Mouse (Mus musculus) megakaryocyte, embryonic 14.5 days (primary cell): Measurements from ENCODE around the gene Srrm1.

Experiments
- FLI1 ChIP-seq: IDR thresholded peaks from 2 replicates; pipeline ENCODE4 v1.6.1; 2012; ENCODE audit warnings: low read length, inconsistent platforms, mixed read lengths
- GATA1 ChIP-seq: IDR thresholded peaks from 3 replicates; pipeline ENCODE4 v1.6.1; 2012; ENCODE audit warnings: mixed read lengths, low read length, inconsistent platforms, borderline replicate concordance

GRCm38 (mm10) chr4:135373299-135373698 lies 20.2 kb upstream of the Srrm1 start:
- TF ChIP-seq GATA1 (no peak), FLI1 (no peak)
